Mouse (Mus musculus): ENCODE results near the gene Fnbp1. TPM values are rescaled to one million over a fixed set of nuclear protein-coding genes. Genes with fewer than 3 reads are reported as not detected.

The Fnbp1 gene
- 11.9 and 12.7 TPM in 2 replicates for polyA plus RNA-seq (2015; fragmentation: Nextera tagmentation; extraction: Ambion mirVana)

DNA sequence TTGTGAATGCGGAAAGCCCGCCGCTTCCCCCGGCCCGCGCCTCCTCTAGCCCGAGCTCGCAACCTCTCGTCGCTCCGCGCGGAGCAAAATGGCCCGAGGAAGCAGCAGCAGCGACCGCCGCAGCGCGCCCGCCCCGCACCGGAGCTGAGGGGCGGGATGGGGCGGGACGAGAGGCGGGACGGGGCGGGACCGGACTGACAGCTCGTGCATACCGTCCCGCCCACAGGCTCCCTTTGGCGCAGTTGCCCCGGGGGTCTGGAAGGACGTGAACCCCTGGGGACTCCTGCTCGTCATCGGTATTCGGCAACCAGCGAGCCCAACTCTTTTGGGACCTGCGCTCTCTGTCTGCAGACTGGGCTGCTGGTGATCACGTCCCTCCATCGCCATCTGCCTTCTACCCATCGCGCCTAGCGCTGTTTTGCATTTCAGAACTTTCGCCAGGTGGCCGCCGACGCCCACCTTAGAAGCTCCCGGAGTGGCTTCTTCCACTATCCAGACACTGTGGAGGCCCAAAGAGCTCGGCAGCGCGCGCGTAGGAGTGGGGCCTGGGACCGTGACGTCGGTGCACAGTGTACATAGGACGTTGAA lies at the start of gene Fnbp1:
TSS of gene Fnbp1 (minus strand) at position 142 of the 588 bp plus-strand sequence.

DNA sequence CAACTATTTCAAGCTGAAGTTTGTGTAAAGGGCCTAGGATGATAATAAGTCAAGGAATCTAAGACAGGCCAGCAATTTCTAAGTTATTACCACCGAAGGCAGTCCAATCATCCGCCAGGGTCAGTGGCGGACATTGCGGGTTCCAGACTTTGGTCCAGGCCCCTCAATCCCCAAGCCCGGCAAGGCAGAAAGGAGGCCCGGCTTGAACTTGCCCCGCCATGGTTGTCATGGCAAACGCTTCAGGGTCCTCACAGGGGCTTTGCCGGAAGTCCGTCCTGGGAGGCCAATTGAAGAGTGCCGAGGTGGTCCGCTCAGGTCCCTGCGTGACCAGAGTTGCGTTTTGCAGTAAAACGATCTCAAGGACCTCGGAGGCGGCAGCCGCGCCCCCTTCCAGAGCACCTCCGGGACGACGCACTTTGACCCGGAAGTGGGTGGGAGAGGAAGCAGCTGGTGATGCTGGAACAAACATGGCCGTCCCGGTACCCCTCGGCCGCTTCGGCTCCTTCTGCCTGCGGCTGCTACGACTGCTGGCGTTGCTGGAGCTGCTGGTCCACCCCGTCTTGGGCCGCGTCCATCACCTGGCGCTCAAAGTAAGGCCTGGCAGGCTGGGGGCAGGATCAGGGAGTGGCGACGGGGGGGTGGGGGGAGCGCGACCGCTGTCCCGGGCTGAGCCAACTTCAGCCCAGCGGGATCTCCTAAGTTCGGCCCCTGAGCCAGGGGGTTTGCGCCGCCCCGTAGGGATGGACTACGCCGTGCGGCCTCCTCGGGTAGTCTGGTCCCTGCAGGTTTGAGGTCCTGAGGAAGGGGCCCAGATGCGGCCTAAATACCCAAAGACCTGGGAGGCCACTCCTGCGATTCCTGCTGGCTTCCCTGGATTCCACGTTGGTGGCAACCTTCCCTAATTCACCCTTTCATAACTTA lies 10.3 kb upstream of the Fnbp1 start, which contains the start of gene Gpr107:
TSS of gene Gpr107 (plus strand) at position 425 of the 921 bp plus-strand sequence.

DNA sequence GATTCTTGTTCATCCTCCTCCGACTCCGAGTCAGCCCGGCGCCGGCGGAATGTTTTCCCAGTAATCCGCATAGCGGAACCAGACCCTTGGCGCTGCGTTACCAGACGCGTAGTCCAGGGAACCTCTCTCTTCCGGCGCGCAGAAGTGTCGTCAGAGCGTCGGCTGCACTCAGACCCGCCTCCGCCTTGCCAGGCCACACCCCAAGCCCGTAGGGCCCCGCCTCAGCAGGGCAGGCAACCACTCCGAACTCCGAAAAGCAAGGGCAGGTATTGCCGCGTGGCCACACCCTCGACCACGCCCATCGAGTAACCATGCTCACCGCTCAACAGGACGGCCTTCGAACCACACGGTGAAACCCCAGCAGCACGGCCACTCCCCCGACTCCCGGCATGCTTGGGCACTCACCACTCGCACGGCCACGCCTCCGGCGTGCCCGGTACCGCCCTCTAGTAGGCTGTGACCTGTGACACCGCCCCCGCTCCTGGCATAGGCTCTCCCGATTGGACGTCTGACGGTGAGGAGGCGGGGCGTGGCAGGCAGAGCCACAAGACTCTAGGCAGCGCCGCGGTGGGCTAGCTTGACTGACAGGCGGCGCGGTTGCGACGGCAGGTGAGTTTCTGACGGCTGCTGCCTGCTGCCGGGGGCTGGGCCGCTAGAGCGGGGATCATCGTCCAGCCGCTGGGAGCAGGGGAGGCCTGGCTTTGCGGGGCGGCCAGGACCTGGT lies 159.9 kb downstream of the Fnbp1 start, which contains the start of the genes BC005624 and Usp20:
TSS of gene BC005624 (minus strand) at position 412 of the 724 bp plus-strand sequence.
TSS of gene Usp20 (plus strand) at position 490 of the 724 bp plus-strand sequence.

Other genes starting within 250 kb of the Fnbp1 start
- gene Ptges, start 212.1 kb downstream of the Fnbp1 start, polyA plus RNA-seq (2015; fragmentation: Nextera tagmentation; extraction: Ambion mirVana), result 6.7 and 8.8 TPM in 2 replicates
- 26.7 and 37.6 TPM in 2 replicates for gene Tor1b, start 189.0 kb downstream of the Fnbp1 start, polyA plus RNA-seq (2015; fragmentation: Nextera tagmentation; extraction: Ambion mirVana)
- gene Tor1a, start 174.1 kb downstream of the Fnbp1 start, polyA plus RNA-seq (2015; fragmentation: Nextera tagmentation; extraction: Ambion mirVana), result 74.8 and 75.9 TPM in 2 replicates
- gene BC005624, start 159.8 kb downstream of the Fnbp1 start, polyA plus RNA-seq (2015; fragmentation: Nextera tagmentation; extraction: Ambion mirVana), result 44.0 and 63.8 TPM in 2 replicates
- gene Usp20, start 159.7 kb downstream of the Fnbp1 start, polyA plus RNA-seq (2015; fragmentation: Nextera tagmentation; extraction: Ambion mirVana), result 12.7 and 14.6 TPM in 2 replicates
- gene Gpr107, start 10.3 kb upstream of the Fnbp1 start, polyA plus RNA-seq (2015; fragmentation: Nextera tagmentation; extraction: Ambion mirVana), result 18.5 and 41.7 TPM in 2 replicates
- 12.2 and 21.1 TPM in 2 replicates for gene Ncs1, start 103.8 kb upstream of the Fnbp1 start, polyA plus RNA-seq (2015; fragmentation: Nextera tagmentation; extraction: Ambion mirVana)
- 0.44 and 0.73 TPM in 2 replicates for gene Hmcn2, start 172.4 kb upstream of the Fnbp1 start, polyA plus RNA-seq (2015; fragmentation: Nextera tagmentation; extraction: Ambion mirVana)

Measured in adrenal gland, postnatal 0 days (tissue).